Mouse (Mus musculus): ENCODE results near the gene Pln. TPM values are rescaled to one million over a fixed set of nuclear protein-coding genes. Genes with fewer than 3 reads are reported as not detected.

The Pln gene
- polyA plus RNA-seq, 1 experiment from 2014 or later = 7.5 TPM

DNA sequence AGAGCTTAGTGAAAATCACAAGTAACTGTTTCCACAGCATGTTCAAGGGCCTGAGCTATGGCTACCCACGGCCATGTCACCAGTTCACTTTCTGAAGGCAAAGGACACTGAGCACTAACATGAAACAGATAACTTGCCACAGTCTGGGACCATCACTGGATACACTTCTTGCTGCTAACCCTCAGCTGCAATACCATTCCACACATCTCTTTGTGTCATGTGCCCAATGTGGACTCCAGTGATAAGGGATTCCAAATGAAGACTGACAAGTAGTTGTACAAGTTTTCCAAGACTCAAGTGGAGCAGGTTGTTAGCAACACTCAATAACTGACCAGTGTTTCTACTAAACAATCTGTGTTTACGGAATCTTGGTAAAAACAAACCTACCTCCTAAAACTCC, 2.2 kb upstream of the Pln start:
- Histone ChIP-seq H3K36me3 (ENCODE audit: control insufficient read depth, insufficient read depth, low read length) (no peaks in the 10 kb centered on the region), H3K9ac (replicated peaks; ENCODE audit: low read depth, low read length) (no peak overlapping the region), H3K27ac (ENCODE audit: low read length) (no peak overlapping the region), H3K27me3 (ENCODE audit: control insufficient read depth, insufficient read depth, low read length) (no peaks in the 10 kb centered on the region), H3K9me3 (ENCODE audit: control insufficient read depth, low read depth, low read length) (no peaks in the 10 kb centered on the region), H3K4me1 (ENCODE audit: control insufficient read depth, insufficient read depth, low read length) (peaks cover 5% of the 10 kb centered on the region; the same call in 1 of the 2 replicates), H3K4me2 (replicated peaks; ENCODE audit: low read depth, low read length) (no peak overlapping the region), H3K4me3 (ENCODE audit: low read depth, low read length) (no peak overlapping the region)
- no peak for ATAC-seq (ENCODE audit: insufficient number of reproducible peaks, insufficient read depth, low FRiP score, low read depth)
- WGBS = 81% methylated on average over 2 of the region's 2 CpGs

DNA sequence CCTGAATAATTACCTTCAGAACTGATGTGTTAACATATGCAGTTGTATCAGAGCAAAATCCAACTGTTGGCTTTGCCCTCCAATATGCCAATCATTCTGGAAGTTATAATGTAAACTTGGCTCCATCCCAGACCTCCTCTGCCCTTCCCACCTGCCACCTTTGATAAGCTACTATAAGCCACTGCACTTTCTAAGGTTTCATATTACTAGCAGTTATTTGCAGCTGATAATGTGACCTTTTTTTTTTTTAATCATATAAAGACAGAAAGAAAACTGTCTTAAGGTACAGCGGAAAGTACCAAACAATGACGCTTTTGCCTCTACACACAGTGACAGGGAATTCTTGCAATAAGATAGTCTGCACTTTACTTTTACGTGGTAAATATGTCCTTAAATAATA, 1.5 kb upstream of the Pln start:
- 0 out of 2 replicates have a peak, but pooled peaks have one; percentile 49 for ATAC-seq (ENCODE audit: insufficient number of reproducible peaks, insufficient read depth, low FRiP score, low read depth)

DNA sequence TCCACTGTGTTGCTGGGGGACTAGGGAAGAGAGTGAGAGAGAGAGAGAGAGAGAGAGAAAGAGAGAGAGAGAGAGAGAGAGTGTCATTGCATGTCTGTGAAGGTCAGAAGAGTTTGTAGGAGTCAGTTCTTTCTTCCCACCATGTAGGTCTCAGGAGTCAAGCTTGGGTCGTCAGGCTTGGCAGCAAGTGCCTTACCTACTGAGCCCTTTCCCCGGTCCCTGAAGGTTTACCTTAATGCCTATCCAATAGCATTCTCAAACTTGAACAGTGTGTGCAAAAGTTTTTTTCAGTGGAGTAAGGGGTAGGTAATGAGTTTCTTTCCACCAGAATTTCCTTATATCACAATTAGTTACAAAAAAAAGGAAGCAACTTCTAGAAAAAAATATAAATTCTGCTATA, 1.6 kb downstream of the Pln start:
- Histone ChIP-seq H3K4me3 (ENCODE audit: low read depth, low read length) (no peak overlapping the region), H3K27ac (ENCODE audit: low read length) (no peak overlapping the region), H3K27me3 (ENCODE audit: control insufficient read depth, insufficient read depth, low read length) (no peaks in the 10 kb centered on the region), H3K9ac (replicated peaks; ENCODE audit: low read depth, low read length) (no peak overlapping the region), H3K4me2 (replicated peaks; ENCODE audit: low read depth, low read length) (no peak overlapping the region), H3K4me1 (ENCODE audit: control insufficient read depth, insufficient read depth, low read length) (peaks cover 8% of the 10 kb centered on the region; the same call in 1 of the 2 replicates), H3K9me3 (ENCODE audit: control insufficient read depth, low read depth, low read length) (no peaks in the 10 kb centered on the region), H3K36me3 (ENCODE audit: control insufficient read depth, insufficient read depth, low read length) (no peaks in the 10 kb centered on the region)
- no peak for ATAC-seq (ENCODE audit: insufficient number of reproducible peaks, insufficient read depth, low FRiP score, low read depth)
- WGBS = 50% methylated on average over 2 of the region's 2 CpGs

More for the DNA sequence above, 1.5 kb upstream of the Pln start:
- no peaks in the 10 kb centered on the region for H3K27me3 ChIP-seq (ENCODE audit: control insufficient read depth, insufficient read depth, low read length)
- no peak overlapping the region for H3K9ac ChIP-seq (replicated peaks; ENCODE audit: low read depth, low read length)
- no peak overlapping the region for H3K4me2 ChIP-seq (replicated peaks; ENCODE audit: low read depth, low read length)
- H3K9me3 ChIP-seq (ENCODE audit: control insufficient read depth, low read depth, low read length) = no peaks in the 10 kb centered on the region
- no peak overlapping the region for H3K27ac ChIP-seq (ENCODE audit: low read length)
- H3K4me1 ChIP-seq (ENCODE audit: control insufficient read depth, insufficient read depth, low read length) = peaks cover 5% of the 10 kb centered on the region; the same call in 1 of the 2 replicates
- no peaks in the 10 kb centered on the region for H3K36me3 ChIP-seq (ENCODE audit: control insufficient read depth, insufficient read depth, low read length)
- WGBS = 59% methylated on average over 3 of the region's 3 CpGs
- no peak overlapping the region for H3K4me3 ChIP-seq (ENCODE audit: low read depth, low read length)

DNA sequence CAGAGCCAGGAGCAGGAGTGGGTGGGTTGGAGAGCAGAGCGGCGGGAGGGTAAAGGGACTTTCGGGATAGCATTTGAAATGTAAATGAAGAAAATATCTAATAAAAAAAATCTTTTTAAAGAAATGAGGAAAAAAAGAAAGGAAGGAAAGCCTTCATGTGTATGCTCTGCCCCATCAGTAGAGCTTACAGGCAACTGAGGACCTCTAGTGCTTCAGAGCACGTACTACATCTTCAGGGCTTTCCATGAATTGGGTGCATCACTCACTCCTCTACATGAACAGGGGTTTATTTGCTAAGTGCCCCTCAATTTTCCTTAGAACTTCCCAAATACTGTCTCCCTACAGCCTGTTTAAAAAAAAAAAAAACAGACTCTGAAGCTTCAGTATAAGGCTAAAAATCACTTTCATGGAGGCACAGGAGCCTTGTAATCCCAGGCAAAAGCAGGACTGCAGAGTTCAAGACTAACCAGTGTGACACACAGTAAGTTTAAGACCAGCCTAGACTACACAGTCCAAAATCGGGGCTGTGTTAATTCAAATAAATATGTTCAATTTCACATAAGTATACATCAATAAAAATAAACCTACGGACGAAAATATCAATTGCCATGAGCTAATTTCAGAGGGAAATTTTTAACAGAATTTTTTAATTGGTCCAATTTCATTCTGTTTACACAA, 4.0 kb downstream of the Pln start:
- H3K9me3 ChIP-seq (ENCODE audit: control insufficient read depth, low read depth, low read length) = no peaks in the 10 kb centered on the region
- H3K4me1 ChIP-seq (ENCODE audit: control insufficient read depth, insufficient read depth, low read length) = peaks cover 9% of the 10 kb centered on the region; the same call in 1 of the 2 replicates
- no peaks in the 10 kb centered on the region for H3K36me3 ChIP-seq (ENCODE audit: control insufficient read depth, insufficient read depth, low read length)
- H3K27ac ChIP-seq (ENCODE audit: low read length) = no peak overlapping the region
- no peak overlapping the region for H3K4me3 ChIP-seq (ENCODE audit: low read depth, low read length)
- H3K4me2 ChIP-seq (replicated peaks; ENCODE audit: low read depth, low read length) = no peak overlapping the region
- 81% methylated on average over 7 of the region's 7 CpGs for WGBS
- no peaks in the 10 kb centered on the region for H3K27me3 ChIP-seq (ENCODE audit: control insufficient read depth, insufficient read depth, low read length)
- H3K9ac ChIP-seq (replicated peaks; ENCODE audit: low read depth, low read length) = no peak overlapping the region
- ATAC-seq (ENCODE audit: insufficient number of reproducible peaks, insufficient read depth, low FRiP score, low read depth) = no peak

DNA sequence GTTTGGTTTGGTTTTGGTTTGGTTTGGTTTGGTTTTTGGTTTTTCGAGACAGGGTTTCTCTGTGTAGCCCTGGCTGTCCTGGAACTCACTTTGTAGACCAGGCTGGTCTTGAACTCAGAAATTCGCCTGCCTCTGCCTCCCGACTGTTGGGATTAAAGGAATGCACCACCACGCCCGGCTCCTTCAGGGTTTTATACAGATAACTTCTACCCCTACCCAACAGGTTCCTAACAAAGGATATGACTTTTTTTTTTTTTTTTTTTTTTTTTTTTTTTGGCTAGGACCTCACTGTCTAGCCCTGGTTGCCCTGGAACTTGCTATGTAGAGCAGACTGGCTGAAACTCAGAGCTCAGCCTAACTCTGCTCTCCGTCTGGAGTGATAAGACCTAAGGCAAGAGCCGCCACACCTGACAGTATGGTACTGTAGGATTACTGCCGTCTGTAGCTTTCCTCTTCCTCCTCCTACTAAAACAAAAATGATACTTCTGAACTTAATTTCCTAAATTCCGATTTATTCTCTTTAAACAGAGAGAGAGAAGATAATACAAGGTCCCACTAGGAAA, 4.8 kb downstream of the Pln start:
- H3K27ac ChIP-seq (ENCODE audit: low read length) = no peak overlapping the region
- no peaks in the 10 kb centered on the region for H3K27me3 ChIP-seq (ENCODE audit: control insufficient read depth, insufficient read depth, low read length)
- no peak for ATAC-seq (ENCODE audit: insufficient number of reproducible peaks, insufficient read depth, low FRiP score, low read depth)
- peaks cover 4% of the 10 kb centered on the region; the same call in 1 of the 2 replicates for H3K4me1 ChIP-seq (ENCODE audit: control insufficient read depth, insufficient read depth, low read length)
- no peak overlapping the region for H3K9ac ChIP-seq (replicated peaks; ENCODE audit: low read depth, low read length)
- H3K4me2 ChIP-seq (replicated peaks; ENCODE audit: low read depth, low read length) = no peak overlapping the region
- no peaks in the 10 kb centered on the region for H3K36me3 ChIP-seq (ENCODE audit: control insufficient read depth, insufficient read depth, low read length)
- no peak overlapping the region for H3K4me3 ChIP-seq (ENCODE audit: low read depth, low read length)
- no peaks in the 10 kb centered on the region for H3K9me3 ChIP-seq (ENCODE audit: control insufficient read depth, low read depth, low read length)
- 88% methylated on average over 9 of the region's 9 CpGs for WGBS

DNA sequence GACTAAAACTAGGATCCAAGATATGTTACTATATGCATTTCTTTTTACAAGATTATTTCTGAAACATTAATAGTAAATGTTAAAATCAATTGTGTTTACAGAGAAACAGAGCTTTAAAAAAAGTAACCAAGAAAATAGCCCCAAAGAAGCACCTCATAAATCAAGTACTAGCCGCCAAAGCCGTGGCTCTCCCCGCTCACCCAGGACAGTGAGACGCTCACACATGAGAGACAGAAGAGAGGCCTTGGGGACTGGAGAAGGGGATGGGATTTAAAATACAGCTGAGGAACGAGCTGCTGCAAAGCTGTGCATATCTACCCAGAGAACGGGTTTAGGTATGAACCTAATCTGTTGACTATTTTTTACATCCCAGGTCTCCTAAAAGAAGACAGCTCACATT, 5.9 kb downstream of the Pln start:
- Histone ChIP-seq H3K9me3 (ENCODE audit: control insufficient read depth, low read depth, low read length) (no peaks in the 10 kb centered on the region), H3K27me3 (ENCODE audit: control insufficient read depth, insufficient read depth, low read length) (no peaks in the 10 kb centered on the region), H3K36me3 (ENCODE audit: control insufficient read depth, insufficient read depth, low read length) (no peaks in the 10 kb centered on the region), H3K9ac (replicated peaks; ENCODE audit: low read depth, low read length) (no peak overlapping the region), H3K4me2 (replicated peaks; ENCODE audit: low read depth, low read length) (no peak overlapping the region), H3K4me3 (ENCODE audit: low read depth, low read length) (no peak overlapping the region), H3K27ac (ENCODE audit: low read length) (no peak overlapping the region), H3K4me1 (ENCODE audit: control insufficient read depth, insufficient read depth, low read length) (peaks cover 4% of the 10 kb centered on the region; the same call in 1 of the 2 replicates)
- WGBS = 41% methylated on average over 6 of the region's 6 CpGs
- ATAC-seq (ENCODE audit: insufficient number of reproducible peaks, insufficient read depth, low FRiP score, low read depth) = no peak

DNA sequence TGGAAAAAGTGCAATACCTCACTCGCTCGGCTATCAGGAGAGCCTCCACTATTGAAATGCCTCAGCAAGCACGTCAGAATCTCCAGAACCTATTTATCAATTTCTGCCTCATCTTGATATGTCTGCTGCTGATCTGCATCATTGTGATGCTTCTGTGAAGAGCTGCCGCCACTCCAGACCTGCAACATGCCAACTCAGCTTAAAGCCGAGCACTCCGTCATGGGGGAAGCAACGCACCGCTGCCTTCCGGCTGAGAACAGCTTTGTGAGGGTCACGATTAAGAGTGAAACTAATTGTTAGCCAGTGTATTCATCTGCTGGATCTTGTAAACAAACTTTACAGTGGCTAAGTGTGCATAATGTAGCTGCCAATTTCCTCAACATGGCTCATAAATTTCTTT, 6.4 kb downstream of the Pln start:
- no peak overlapping the region for H3K9ac ChIP-seq (replicated peaks; ENCODE audit: low read depth, low read length)
- WGBS = 46% methylated on average over 10 of the region's 10 CpGs
- no peak overlapping the region for H3K4me2 ChIP-seq (replicated peaks; ENCODE audit: low read depth, low read length)
- H3K4me1 ChIP-seq (ENCODE audit: control insufficient read depth, insufficient read depth, low read length) = peaks cover 4% of the 10 kb centered on the region; the same call in 1 of the 2 replicates
- ATAC-seq (ENCODE audit: insufficient number of reproducible peaks, insufficient read depth, low FRiP score, low read depth) = no peak
- no peak overlapping the region for H3K4me3 ChIP-seq (ENCODE audit: low read depth, low read length)
- H3K27me3 ChIP-seq (ENCODE audit: control insufficient read depth, insufficient read depth, low read length) = no peaks in the 10 kb centered on the region
- H3K9me3 ChIP-seq (ENCODE audit: control insufficient read depth, low read depth, low read length) = no peaks in the 10 kb centered on the region
- H3K36me3 ChIP-seq (ENCODE audit: control insufficient read depth, insufficient read depth, low read length) = no peaks in the 10 kb centered on the region
- no peak overlapping the region for H3K27ac ChIP-seq (ENCODE audit: low read length)

DNA sequence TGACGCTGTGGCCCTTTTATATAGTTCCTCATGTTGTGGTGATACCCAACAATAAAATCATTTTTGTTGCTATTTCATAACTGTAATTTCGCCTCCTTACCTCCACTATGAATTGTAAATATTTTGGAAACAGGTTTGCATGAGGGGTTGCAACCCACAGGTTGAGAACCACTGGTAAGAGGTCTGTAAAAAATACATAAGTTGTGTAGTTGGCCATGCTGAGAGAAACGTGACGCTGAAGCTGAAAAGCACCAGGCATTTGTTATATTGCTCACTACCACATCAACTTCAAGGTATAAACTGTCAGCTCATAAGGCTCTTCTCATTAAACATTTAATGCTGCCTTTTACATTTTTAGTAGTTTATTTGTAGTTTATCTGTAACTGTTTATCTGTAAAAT, 8.0 kb downstream of the Pln start:
- WGBS = 89% methylated on average over 4 of the region's 4 CpGs
- H3K4me2 ChIP-seq (replicated peaks; ENCODE audit: low read depth, low read length) = no peak overlapping the region
- no peak overlapping the region for H3K4me3 ChIP-seq (ENCODE audit: low read depth, low read length)
- no peaks in the 10 kb centered on the region for H3K27me3 ChIP-seq (ENCODE audit: control insufficient read depth, insufficient read depth, low read length)
- ATAC-seq (ENCODE audit: insufficient number of reproducible peaks, insufficient read depth, low FRiP score, low read depth) = no peak
- no peak overlapping the region for H3K9ac ChIP-seq (replicated peaks; ENCODE audit: low read depth, low read length)
- H3K4me1 ChIP-seq (ENCODE audit: control insufficient read depth, insufficient read depth, low read length) = peaks cover 4% of the 10 kb centered on the region; the same call in 1 of the 2 replicates
- no peaks in the 10 kb centered on the region for H3K9me3 ChIP-seq (ENCODE audit: control insufficient read depth, low read depth, low read length)
- H3K27ac ChIP-seq (ENCODE audit: low read length) = no peak overlapping the region
- no peaks in the 10 kb centered on the region for H3K36me3 ChIP-seq (ENCODE audit: control insufficient read depth, insufficient read depth, low read length)

Measured in stomach, embryonic 14.5 days (tissue).